Mouse (Mus musculus) gastrocnemius, postnatal 25 days (tissue): Measurements from ENCODE around the gene Abcf3. TPM values are rescaled to one million over a fixed set of nuclear protein-coding genes. Genes with fewer than 3 reads are reported as not detected.

ENCODE experiments used
- microRNA-seq, 2 experiments: library from miRNA; unstranded; fragments of <30 nt; microRNA quantifications; one replicate each; pipeline ENCODE4 v1.2.0; 2021; ENCODE audit warnings: borderline replicate concordance in 2 of 2
- total RNA-seq, 2 experiments: library from RNA; stranded (reverse); gene quantifications; 1 replicate in 1 of 2; 2 replicates in 1 of 2; pipeline ENCODE4 v1.2.3; 2021

Gene Abcf3
- total RNA-seq, 2 experiments from 2014 or later, result 58.0 to 61.4 TPM

Small RNA genes lying within 50 kb of the gene (microRNA-seq; reads per million reads assigned to microRNA genes)
- 0 to 1.5 reads per million in 2 experiments for gene Mir1224

Other genes with a start within 250 kb of the Abcf3 start
- gene Parl, start 246.2 kb upstream of the Abcf3 start, total RNA-seq, result 10 to 100 TPM; 59.8 to 61.3 TPM
- gene Cyp2ab1, start 223.2 kb upstream of the Abcf3 start, total RNA-seq, result under 1 TPM in 1 of 2 experiments, not detected in 1; 0.64 TPM
- 10 to 100 TPM; 51.1 to 53.5 TPM for gene Abcc5, start 122.2 kb upstream of the Abcf3 start, total RNA-seq
- 10 to 100 TPM; 50.0 to 50.1 TPM for gene Eif2b5, start 49.8 kb upstream of the Abcf3 start, total RNA-seq
- 10 to 100 TPM; 26.4 to 29.1 TPM for gene Dvl3, start 31.6 kb upstream of the Abcf3 start, total RNA-seq
- 100 to 1,000 TPM; 137 to 146 TPM for gene Ap2m1, start 13.1 kb upstream of the Abcf3 start, total RNA-seq
- gene Vwa5b2, start 40.9 kb downstream of the Abcf3 start, total RNA-seq, result not detected
- gene Eef1akmt4, start 63.0 kb downstream of the Abcf3 start, total RNA-seq, result 1 to 10 TPM; 5.1 to 5.7 TPM
- gene Gm49333, start 63.0 kb downstream of the Abcf3 start, total RNA-seq, result not detected
- 10 to 100 TPM; 10.9 to 16.8 TPM for gene Alg3, start 63.2 kb downstream of the Abcf3 start, total RNA-seq
- 1 to 10 TPM; 1.2 to 1.6 TPM for gene Camk2n2, start 72.7 kb downstream of the Abcf3 start, total RNA-seq
- gene Ece2, start 81.3 kb downstream of the Abcf3 start, total RNA-seq, result under 1 TPM; 0.13 to 0.32 TPM
- gene Psmd2, start 103.1 kb downstream of the Abcf3 start, total RNA-seq, result 100 to 1,000 TPM; 177 to 187 TPM
- 100 to 1,000 TPM; 356 to 390 TPM for gene Eif4g1, start 119.7 kb downstream of the Abcf3 start, total RNA-seq
- gene Fam131a, start 144.7 kb downstream of the Abcf3 start, total RNA-seq, result 10 to 100 TPM; 31.5 to 57.0 TPM
- 1 to 10 TPM; 8.2 to 8.3 TPM for gene Polr2h, start 169.1 kb downstream of the Abcf3 start, total RNA-seq
- 1 to 10 TPM; 2.0 to 3.2 TPM for gene Clcn2, start 169.2 kb downstream of the Abcf3 start, total RNA-seq
- gene Chrd, start 184.6 kb downstream of the Abcf3 start, total RNA-seq, result 1 to 10 TPM; 3.2 to 3.6 TPM
- 1 to 10 TPM; 2.1 to 3.0 TPM for gene Thpo, start 185.9 kb downstream of the Abcf3 start, total RNA-seq